Mouse (Mus musculus): ENCODE data around the gene Ninj2. TPM values are rescaled to one million over a fixed set of nuclear protein-coding genes. Genes with fewer than 3 reads are reported as not detected.

Ninj2 gene
- 0.20 and 0.58 TPM in 2 replicates for polyA plus RNA-seq (2015; fragmentation: Nextera tagmentation; extraction: Ambion mirVana)

GRCm38 (mm10) chr6:120093100-120093499, at the start of gene Ninj2:
Gene Ninj2, plus strand, starts transcription at chr6:120093350.

Other genes with a start within 250 kb of the Ninj2 start
- gene Erc1, start 245.2 kb upstream of the Ninj2 start, polyA plus RNA-seq (2015; fragmentation: Nextera tagmentation; extraction: Ambion mirVana), result 4.9 and 5.1 TPM in 2 replicates
- 10.2 and 11.4 TPM in 2 replicates for gene Rad52, start 190.7 kb upstream of the Ninj2 start, polyA plus RNA-seq (2015; fragmentation: Nextera tagmentation; extraction: Ambion mirVana)
- gene Wnk1, start 54.7 kb upstream of the Ninj2 start, polyA plus RNA-seq (2015; fragmentation: Nextera tagmentation; extraction: Ambion mirVana), result 67.7 and 77.8 TPM in 2 replicates
- gene D330020A13Rik, start 201.0 kb downstream of the Ninj2 start, polyA plus RNA-seq (2015; fragmentation: Nextera tagmentation; extraction: Ambion mirVana), result not detected in 2 replicates
- gene B4galnt3, start 201.2 kb downstream of the Ninj2 start, polyA plus RNA-seq (2015; fragmentation: Nextera tagmentation; extraction: Ambion mirVana), result 0.14 and 0.18 TPM in 2 replicates

All from spleen, postnatal 0 days (tissue).